Mouse (Mus musculus) embryonic facial prominence, embryonic 14.5 days (tissue): ENCODE measurements around the gene Pm20d1. TPM values are rescaled to one million over a fixed set of nuclear protein-coding genes. Genes with fewer than 3 reads are reported as not detected.
A peak's percentile ranks its signal among the peaks of the same experiment; 100 is the strongest.
"Not testable (repeated sequence)": the region's sequence is repeated elsewhere in the genome, so short reads cannot be mapped to it uniquely, and the experiment has no call there.

Experiments used
- ATAC-seq: fragments of 200-750 bp; cut with Nextera tagmentation; 2 replicates; pipeline ENCODE4 v1.8.0; 2017; ENCODE audit warnings: low read depth, moderate number of reproducible peaks, moderate TSS enrichment
- DNase-seq: peaks from one replicate; pipeline ENCODE4 v3.0.0-alpha.2; 2015; ENCODE audit warnings: low spot score
- H3K27ac ChIP-seq: fragments of 300-500 bp; sonication (generic); replicated peaks from 2 replicates; pipeline ENCODE4 v1.5.1; 2014; ENCODE audit warnings: low read depth, mild to moderate bottlenecking, low read length, moderate library complexity
- H3K27me3 ChIP-seq: fragments of 300-500 bp; sonication (generic); replicated peaks from 2 replicates; pipeline ENCODE4 v1.6.1; 2014; ENCODE audit warnings: low read length; ENCODE audit not compliant: control insufficient read depth, insufficient read depth
- H3K36me3 ChIP-seq: fragments of 300-500 bp; sonication (generic); 2 replicates; pipeline ENCODE4 v1.6.1; 2014; ENCODE audit warnings: low read length, mixed read lengths; ENCODE audit not compliant: control insufficient read depth, insufficient read depth
- H3K4me1 ChIP-seq: fragments of 300-500 bp; sonication (generic); 2 replicates; pipeline ENCODE4 v1.6.1; 2014; ENCODE audit warnings: antibody characterized with exemption, low read length; ENCODE audit not compliant: control insufficient read depth, insufficient read depth
- H3K4me2 ChIP-seq: fragments of 300-500 bp; sonication (generic); 2 replicates; pipeline ENCODE4 v1.6.1; 2014; ENCODE audit warnings: low read depth, mild to moderate bottlenecking, low read length, moderate library complexity, mixed read lengths
- H3K4me3 ChIP-seq: fragments of 300-500 bp; sonication (generic); 2 replicates; pipeline ENCODE4 v1.5.1; 2014; ENCODE audit warnings: low read depth, mild to moderate bottlenecking, low read length
- H3K9ac ChIP-seq: fragments of 300-500 bp; sonication (generic); 2 replicates; pipeline ENCODE4 v1.6.1; 2014; ENCODE audit warnings: low read depth, mild to moderate bottlenecking, low read length, moderate library complexity, mixed read lengths
- H3K9me3 ChIP-seq: fragments of 300-500 bp; sonication (generic); 2 replicates; pipeline ENCODE4 v1.6.1; 2016; ENCODE audit warnings: low read length; ENCODE audit not compliant: control insufficient read depth
- WGBS: fragments of 180-500 bp; shearing (Covaris S2); extraction: QIAGEN DNeasy Blood & Tissue Kit; methylation state at CpG from one replicate; pipeline ENCODE4 v1.1.7; 2014; 5-methylcytosine and 5-hydroxymethylcytosine counted together
- polyA plus RNA-seq: library from polyadenylated mRNA; unstranded; fragments of >200 nt; fragmentation: Nextera tagmentation; extraction: Ambion mirVana; gene quantifications from 2 replicates; pipeline ENCODE4 v1.2.1, GENCODE M21; 2014

The Pm20d1 gene
- polyA plus RNA-seq, 1 experiment from 2014 or later = 0.38 TPM

DNA sequence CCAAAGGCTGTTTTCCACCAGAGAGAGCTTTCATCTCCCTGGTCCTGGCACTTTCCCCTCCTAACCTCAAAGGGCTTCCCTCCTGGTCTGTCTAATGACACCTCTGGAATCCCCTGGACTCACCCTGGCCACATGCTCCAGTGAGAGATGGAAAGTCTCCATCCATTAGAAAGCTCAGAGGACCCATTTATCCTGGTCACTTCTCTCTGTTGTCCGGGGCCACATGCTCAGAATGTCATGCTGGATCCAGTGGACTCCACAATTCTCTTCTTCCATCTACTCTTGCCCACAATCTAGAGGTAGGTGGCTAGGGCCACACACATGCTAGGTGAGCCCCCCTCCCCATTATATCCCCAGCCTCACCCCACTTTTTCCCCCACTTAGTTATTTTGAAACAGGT lies 11.8 kb downstream of the Pm20d1 start:
- Histone ChIP-seq H3K9me3 (no peaks in the 10 kb centered on the region), H3K4me3 (no peak overlapping the region), H3K4me2 (no peak overlapping the region), H3K27me3 (no peaks in the 10 kb centered on the region), H3K27ac (no peak overlapping the region), H3K9ac (no peak overlapping the region), H3K4me1 (no peaks in the 10 kb centered on the region), H3K36me3 (no peaks in the 10 kb centered on the region)
- DNase-seq (no peak), ATAC-seq (no peak)
- WGBS = 79% methylated on average over 1 of the region's 1 CpGs

DNA sequence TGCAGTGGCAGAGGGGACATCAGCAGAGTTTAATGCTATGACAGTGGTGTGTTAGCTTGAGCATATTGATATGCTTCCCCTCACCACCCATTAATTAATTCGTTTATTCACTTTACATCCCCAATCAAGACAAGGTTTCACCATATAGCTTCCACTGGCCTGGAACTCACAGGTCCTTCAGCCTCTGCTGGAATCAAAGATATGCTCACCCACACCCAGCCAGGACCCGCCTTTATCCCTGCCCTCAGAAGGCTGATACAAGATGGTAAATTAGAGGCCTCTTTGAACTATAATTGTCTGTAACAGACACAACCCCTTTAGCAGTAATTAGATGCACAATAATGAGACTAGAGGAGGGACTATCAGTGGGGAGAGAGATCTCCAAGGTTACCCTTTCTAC lies 12.5 kb downstream of the Pm20d1 start:
- H3K4me2 ChIP-seq = no peak overlapping the region
- H3K4me1 ChIP-seq = no peaks in the 10 kb centered on the region
- DNase-seq = no peak
- H3K36me3 ChIP-seq = no peaks in the 10 kb centered on the region
- no peaks in the 10 kb centered on the region for H3K9me3 ChIP-seq
- ATAC-seq = no peak
- H3K4me3 ChIP-seq = no peak overlapping the region
- no peaks in the 10 kb centered on the region for H3K27me3 ChIP-seq
- 64% methylated on average over 2 of the region's 2 CpGs for WGBS
- no peak overlapping the region for H3K27ac ChIP-seq
- H3K9ac ChIP-seq = no peak overlapping the region

DNA sequence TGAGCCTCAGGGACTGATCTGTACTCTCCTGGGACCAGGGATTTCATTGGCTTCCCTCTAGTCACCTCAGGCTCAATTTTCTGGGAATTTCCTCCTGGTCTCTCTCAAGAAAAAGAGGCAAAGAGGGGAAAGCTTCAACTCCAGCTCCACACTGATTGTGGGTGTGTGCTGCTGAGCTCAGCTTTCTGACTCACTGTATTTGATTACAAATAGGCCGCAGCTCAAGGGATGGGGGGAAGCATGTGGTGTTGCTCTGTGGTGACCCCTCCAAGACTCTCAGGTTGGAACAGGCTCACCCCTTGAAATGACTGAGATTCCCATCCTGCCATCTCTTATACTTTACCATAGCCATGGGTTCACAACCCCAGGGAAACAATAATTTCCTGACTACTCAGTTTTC lies 14.2 kb downstream of the Pm20d1 start:
- H3K4me2 ChIP-seq = no peak overlapping the region
- DNase-seq = no peak
- H3K4me3 ChIP-seq = no peak overlapping the region
- WGBS = 56% methylated on average over 1 of the region's 1 CpGs
- H3K36me3 ChIP-seq = no peaks in the 10 kb centered on the region
- H3K27me3 ChIP-seq = no peaks in the 10 kb centered on the region
- no peaks in the 10 kb centered on the region for H3K4me1 ChIP-seq
- H3K9ac ChIP-seq = no peak overlapping the region
- no peak overlapping the region for H3K27ac ChIP-seq
- H3K9me3 ChIP-seq = no peaks in the 10 kb centered on the region
- no peak for ATAC-seq

DNA sequence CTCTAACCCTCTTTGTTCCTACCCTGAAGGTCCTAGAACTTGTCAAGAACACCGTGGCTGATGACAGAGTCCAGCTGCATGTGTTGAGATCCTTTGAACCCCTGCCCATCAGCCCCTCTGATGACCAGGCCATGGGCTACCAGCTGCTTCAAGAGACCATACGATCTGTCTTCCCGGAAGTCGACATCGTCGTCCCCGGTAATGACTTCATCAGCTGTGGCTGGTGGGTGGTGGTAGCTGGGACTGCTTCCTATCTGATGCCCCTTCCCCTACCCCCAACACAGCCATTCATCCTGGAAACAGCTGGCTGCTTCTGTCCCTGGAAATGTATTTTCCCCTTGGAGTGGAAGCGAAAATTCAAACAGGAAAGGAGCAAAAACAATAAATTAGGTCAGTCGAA lies 14.8 kb downstream of the Pm20d1 start:
- WGBS = 67% methylated on average over 9 of the region's 9 CpGs
- H3K4me2 ChIP-seq = no peak overlapping the region
- ATAC-seq (no peak), DNase-seq (no peak)
- H3K4me1 ChIP-seq = no peaks in the 10 kb centered on the region
- H3K27me3 ChIP-seq = no peaks in the 10 kb centered on the region
- no peak overlapping the region for H3K4me3 ChIP-seq
- H3K36me3 ChIP-seq = no peaks in the 10 kb centered on the region
- H3K9me3 ChIP-seq = no peaks in the 10 kb centered on the region
- H3K9ac ChIP-seq = no peak overlapping the region
- no peak overlapping the region for H3K27ac ChIP-seq

DNA sequence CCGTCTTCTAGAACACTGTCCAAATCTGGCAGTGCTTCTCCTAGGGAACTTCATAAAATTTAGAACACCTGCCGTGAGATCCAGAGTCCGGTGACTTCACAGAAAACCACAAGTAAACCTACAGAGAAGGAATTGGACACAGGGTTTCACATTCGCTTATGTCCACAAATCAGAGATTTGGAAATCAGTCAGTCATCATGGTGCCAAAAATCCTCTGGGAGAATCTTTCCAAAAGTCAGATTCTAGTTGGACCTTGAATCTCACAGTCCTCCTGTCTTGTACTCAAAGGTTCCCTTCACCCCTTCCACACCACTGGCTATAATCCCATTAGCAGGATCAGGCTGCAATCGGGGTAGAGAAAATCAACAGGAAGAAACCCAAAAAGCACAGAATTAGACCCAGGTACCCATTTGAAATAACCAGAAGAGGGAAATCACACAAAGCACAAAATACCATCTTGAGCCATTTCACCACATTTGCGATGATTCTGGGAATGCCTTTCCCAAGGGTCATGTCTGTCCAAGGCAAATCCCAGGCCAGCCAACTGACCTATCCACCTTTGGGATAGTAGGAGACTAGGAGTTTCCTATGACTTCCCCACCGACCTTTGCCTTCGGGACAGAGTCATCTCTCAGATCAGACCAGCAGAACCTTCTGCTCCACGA lies 15.6 kb downstream of the Pm20d1 start:
- WGBS = 85% methylated on average over 9 of the region's 9 CpGs

DNA sequence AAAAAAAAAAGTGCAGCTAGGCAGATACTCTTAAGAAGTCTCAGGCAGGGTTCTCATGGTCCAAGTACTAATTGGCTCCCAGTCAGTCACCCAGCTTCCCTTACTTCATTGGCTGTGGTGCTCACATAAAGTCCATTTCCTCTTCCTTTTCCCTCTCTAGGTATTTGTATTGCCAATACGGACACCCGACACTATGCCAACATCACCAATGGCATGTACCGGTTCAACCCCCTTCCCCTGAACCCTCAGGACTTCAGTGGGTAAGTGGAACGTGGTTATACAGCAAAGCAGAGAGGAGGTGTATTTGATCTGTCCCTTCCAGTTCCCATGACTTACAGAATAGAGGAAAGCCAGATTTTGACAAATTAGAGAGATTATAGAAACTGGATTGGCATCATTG lies 16.6 kb downstream of the Pm20d1 start:
- no peak overlapping the region for H3K4me2 ChIP-seq
- H3K27me3 ChIP-seq = no peaks in the 10 kb centered on the region
- H3K4me1 ChIP-seq = no peaks in the 10 kb centered on the region
- H3K27ac ChIP-seq = no peak overlapping the region
- DNase-seq (no peak), ATAC-seq (no peak)
- 86% methylated on average over 4 of the region's 4 CpGs for WGBS
- no peaks in the 10 kb centered on the region for H3K9me3 ChIP-seq
- H3K36me3 ChIP-seq = no peaks in the 10 kb centered on the region
- no peak overlapping the region for H3K4me3 ChIP-seq
- H3K9ac ChIP-seq = no peak overlapping the region

More for the DNA sequence above, 15.6 kb downstream of the Pm20d1 start:
- Histone ChIP-seq H3K27ac (no peak overlapping the region), H3K27me3 (no peaks in the 10 kb centered on the region), H3K9me3 (no peaks in the 10 kb centered on the region), H3K4me2 (no peak overlapping the region), H3K4me3 (no peak overlapping the region), H3K36me3 (no peaks in the 10 kb centered on the region), H3K9ac (no peak overlapping the region), H3K4me1 (no peaks in the 10 kb centered on the region)
- DNase-seq = no peak
- no peak for ATAC-seq

DNA sequence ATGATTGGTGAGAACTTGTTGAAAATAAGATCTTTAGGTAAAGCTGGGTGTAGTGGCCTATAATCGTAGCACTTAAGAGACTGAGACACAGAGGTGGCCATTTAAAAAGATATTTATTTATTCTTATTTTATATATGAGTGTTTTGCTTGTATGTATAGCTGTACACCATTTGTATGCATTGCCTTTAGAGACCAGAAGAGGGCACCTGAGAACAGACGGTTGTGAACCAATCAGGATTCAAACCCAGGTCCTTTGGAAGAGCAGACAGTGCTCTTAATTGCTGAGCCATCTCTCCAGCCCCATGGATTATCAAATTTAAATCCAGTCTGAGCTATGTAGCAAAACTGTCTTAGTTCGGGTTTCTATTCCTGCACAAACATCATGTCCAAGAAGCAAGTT lies 17.0 kb downstream of the Pm20d1 start:
- Histone ChIP-seq H3K4me1 (no peaks in the 10 kb centered on the region), H3K9ac (no peak overlapping the region), H3K27ac (no peak overlapping the region), H3K4me2 (no peak overlapping the region), H3K4me3 (no peak overlapping the region), H3K27me3 (no peaks in the 10 kb centered on the region), H3K9me3 (peaks cover 3% of the 10 kb centered on the region; the same call in 1 of the 2 replicates), H3K36me3 (no peaks in the 10 kb centered on the region)
- ATAC-seq = no peak
- no peak for DNase-seq
- WGBS = 88% methylated on average over 3 of the region's 3 CpGs

DNA sequence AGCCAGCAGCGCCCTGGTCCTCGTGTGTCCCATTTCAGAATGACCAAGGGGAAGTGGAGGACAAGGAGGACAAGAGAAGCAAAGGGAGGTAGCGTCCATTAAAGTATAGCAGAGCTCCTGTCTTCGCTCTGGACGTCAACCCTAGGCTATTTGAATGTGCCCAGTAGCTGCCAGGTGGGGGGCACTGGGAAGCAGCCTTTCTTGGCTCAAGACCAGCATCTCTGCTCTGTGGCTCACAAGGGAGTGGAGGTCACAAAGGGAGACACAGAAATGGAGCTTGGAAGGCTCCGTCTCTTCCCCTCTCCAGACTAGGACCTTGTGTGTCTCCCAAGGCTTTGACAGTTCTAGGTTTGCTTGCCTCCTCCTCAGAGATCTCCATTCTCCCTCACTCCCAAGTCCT lies 19.7 kb downstream of the Pm20d1 start:
- H3K27ac ChIP-seq = no peak overlapping the region
- 77% methylated on average over 6 of the region's 6 CpGs for WGBS
- H3K9ac ChIP-seq = no peak overlapping the region
- ATAC-seq (no peak), DNase-seq (no peak)
- H3K9me3 ChIP-seq = peaks cover 9% of the 10 kb centered on the region; the same call in 1 of the 2 replicates
- no peak overlapping the region for H3K4me2 ChIP-seq
- no peaks in the 10 kb centered on the region for H3K36me3 ChIP-seq
- no peak overlapping the region for H3K4me3 ChIP-seq
- no peaks in the 10 kb centered on the region for H3K4me1 ChIP-seq
- no peaks in the 10 kb centered on the region for H3K27me3 ChIP-seq

DNA sequence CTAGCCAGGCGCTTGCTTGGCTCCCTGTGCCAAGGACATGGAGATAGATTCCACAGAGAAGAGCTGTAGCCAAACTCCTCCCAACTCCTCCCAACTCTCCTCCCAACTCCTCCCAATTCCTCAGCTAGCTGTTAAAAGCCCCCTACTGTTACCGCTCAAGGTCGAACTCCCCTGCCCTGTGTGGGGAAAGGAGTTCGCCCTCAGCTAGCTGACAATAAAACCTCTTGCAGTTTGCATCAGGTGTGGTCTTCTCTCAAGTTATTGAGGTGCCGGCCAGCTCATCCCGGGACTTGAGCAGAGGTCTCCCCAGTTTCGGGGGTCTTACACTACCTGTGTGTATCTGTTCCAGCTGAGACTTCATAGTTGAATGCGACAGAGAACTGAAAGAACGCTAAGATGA lies 23.2 kb downstream of the Pm20d1 start:
- H3K27ac ChIP-seq = 0 out of 2 replicates have a peak overlapping the region, but pooled peaks have one; percentile 18
- H3K9ac ChIP-seq, H3K4me1 ChIP-seq, H3K9me3 ChIP-seq, H3K4me3 ChIP-seq, H3K27me3 ChIP-seq, DNase-seq, H3K36me3 ChIP-seq, H3K4me2 ChIP-seq, ATAC-seq: not testable (repeated sequence)
- WGBS = 67% methylated on average over 8 of the region's 9 CpGs
